Mouse (Mus musculus): ENCODE data around the gene Mks1. TPM values are rescaled to one million over a fixed set of nuclear protein-coding genes. Genes with fewer than 3 reads are reported as not detected.
A peak's percentile ranks its signal among the peaks of the same experiment; 100 is the strongest.
"Not testable (repeated sequence)": the region's sequence is repeated elsewhere in the genome, so short reads cannot be mapped to it uniquely, and the experiment has no call there.

The Mks1 gene
- polyA plus RNA-seq, 1 experiment from 2014 or later = 11.3 TPM

- H3K27me3 ChIP-seq (ENCODE audit: insufficient read depth, low read length) = no peaks in the 10 kb centered on the region
- DNase-seq (peak; percentile 21), ATAC-seq (ENCODE audit: insufficient read depth) (peak; percentile 48; the same call in 1 of the 2 replicates)
- no peak for TF ChIP-seq CTCF (IDR thresholded peaks at IDR 0.05; ENCODE audit: low read depth)
- peak overlapping the region; percentile 53 for H3K9ac ChIP-seq
- H3K4me1 ChIP-seq (ENCODE audit: insufficient read depth) = no peaks in the 10 kb centered on the region
- no peaks in the 10 kb centered on the region for H3K9me3 ChIP-seq (ENCODE audit: low read depth, low read length)
- H3K36me3 ChIP-seq (ENCODE audit: insufficient read depth) = peaks cover 16% of the 10 kb centered on the region
- peak overlapping the region; percentile 50 for H3K4me3 ChIP-seq (ENCODE audit: low read depth, low read length)
- H3K4me2 ChIP-seq = peak overlapping the region; percentile 66
- no peak overlapping the region for H3K27ac ChIP-seq (ENCODE audit: low read depth)
- WGBS = 31% methylated on average over 8 of the region's 8 CpGs
Measured at GRCm38 (mm10) chr11:87853597-87853954, 561 bp downstream of the Mks1 start.

- H3K4me3 ChIP-seq (ENCODE audit: low read depth, low read length) = no peak overlapping the region
- no peaks in the 10 kb centered on the region for H3K4me1 ChIP-seq (ENCODE audit: insufficient read depth)
- H3K9ac ChIP-seq = no peak overlapping the region
- no peak for TF ChIP-seq CTCF (IDR thresholded peaks at IDR 0.05; ENCODE audit: low read depth)
- no peak for DNase-seq
- 84% methylated on average over 7 of the region's 7 CpGs for WGBS
- H3K36me3 ChIP-seq (ENCODE audit: insufficient read depth) = peaks cover 17% of the 10 kb centered on the region
- no peaks in the 10 kb centered on the region for H3K27me3 ChIP-seq (ENCODE audit: insufficient read depth, low read length)
- H3K4me2 ChIP-seq = no peak overlapping the region
- no peaks in the 10 kb centered on the region for H3K9me3 ChIP-seq (ENCODE audit: low read depth, low read length)
- H3K27ac ChIP-seq (ENCODE audit: low read depth) = no peak overlapping the region
- ATAC-seq (ENCODE audit: insufficient read depth) = no peak
Measured at GRCm38 (mm10) chr11:87854550-87854949, 1.5 kb downstream of the Mks1 start.

- H3K9me3 ChIP-seq (ENCODE audit: low read depth, low read length) = no peaks in the 10 kb centered on the region
- ATAC-seq (ENCODE audit: insufficient read depth) (no peak), DNase-seq (no peak)
- H3K27ac ChIP-seq (ENCODE audit: low read depth) = no peak overlapping the region
- H3K27me3 ChIP-seq (ENCODE audit: insufficient read depth, low read length) = no peaks in the 10 kb centered on the region
- H3K4me3 ChIP-seq (ENCODE audit: low read depth, low read length) = no peak overlapping the region
- no peak overlapping the region for H3K9ac ChIP-seq
- H3K36me3 ChIP-seq (ENCODE audit: insufficient read depth) = peaks cover 38% of the 10 kb centered on the region
- no peaks in the 10 kb centered on the region for H3K4me1 ChIP-seq (ENCODE audit: insufficient read depth)
- H3K4me2 ChIP-seq = no peak overlapping the region
- 67% methylated on average over 11 of the region's 11 CpGs for WGBS
- no peak for TF ChIP-seq CTCF (IDR thresholded peaks at IDR 0.05; ENCODE audit: low read depth)
Measured at GRCm38 (mm10) chr11:87859273-87859672, 6.3 kb downstream of the Mks1 start.

GRCm38 (mm10) chr11:87860426-87860825, 7.4 kb downstream of the Mks1 start:
- no peak overlapping the region for H3K4me3 ChIP-seq (ENCODE audit: low read depth, low read length)
- no peaks in the 10 kb centered on the region for H3K4me1 ChIP-seq (ENCODE audit: insufficient read depth)
- TF ChIP-seq CTCF (IDR thresholded peaks at IDR 0.05; ENCODE audit: low read depth) = no peak
- H3K36me3 ChIP-seq (ENCODE audit: insufficient read depth) = peaks cover 38% of the 10 kb centered on the region
- ATAC-seq (ENCODE audit: insufficient read depth) = no peak
- DNase-seq = no peak
- H3K27ac ChIP-seq (ENCODE audit: low read depth) = no peak overlapping the region
- no peaks in the 10 kb centered on the region for H3K27me3 ChIP-seq (ENCODE audit: insufficient read depth, low read length)
- H3K9me3 ChIP-seq (ENCODE audit: low read depth, low read length) = no peaks in the 10 kb centered on the region
- no peak overlapping the region for H3K4me2 ChIP-seq
- WGBS = 81% methylated on average over 9 of the region's 9 CpGs
- no peak overlapping the region for H3K9ac ChIP-seq

- no peak for TF ChIP-seq CTCF (IDR thresholded peaks at IDR 0.05; ENCODE audit: low read depth)
- H3K27me3 ChIP-seq (ENCODE audit: insufficient read depth, low read length) = no peaks in the 10 kb centered on the region
- no peaks in the 10 kb centered on the region for H3K4me1 ChIP-seq (ENCODE audit: insufficient read depth)
- H3K36me3 ChIP-seq (ENCODE audit: insufficient read depth) = peaks cover 30% of the 10 kb centered on the region
- ATAC-seq (ENCODE audit: insufficient read depth) = no peak
- no peak overlapping the region for H3K27ac ChIP-seq (ENCODE audit: low read depth)
- WGBS = 86% methylated on average over 13 of the region's 13 CpGs
- H3K4me2 ChIP-seq = no peak overlapping the region
- no peak for DNase-seq
- H3K9me3 ChIP-seq (ENCODE audit: low read depth, low read length) = no peaks in the 10 kb centered on the region
- H3K4me3 ChIP-seq (ENCODE audit: low read depth, low read length) = no peak overlapping the region
- H3K9ac ChIP-seq = no peak overlapping the region
Measured at GRCm38 (mm10) chr11:87862805-87863204, 9.8 kb downstream of the Mks1 start.

GRCm38 (mm10) chr11:87866891-87867290, 13.9 kb downstream of the Mks1 start:
- not testable (repeated sequence) for H3K27me3 ChIP-seq (ENCODE audit: insufficient read depth, low read length); H3K27ac ChIP-seq (ENCODE audit: low read depth); ATAC-seq (ENCODE audit: insufficient read depth); H3K36me3 ChIP-seq (ENCODE audit: insufficient read depth); H3K4me1 ChIP-seq (ENCODE audit: insufficient read depth); H3K4me2 ChIP-seq; H3K9ac ChIP-seq; H3K9me3 ChIP-seq (ENCODE audit: low read depth, low read length); H3K4me3 ChIP-seq (ENCODE audit: low read depth, low read length)
- WGBS = 80% methylated on average over 1 of the region's 2 CpGs
- peak; percentile 8 for DNase-seq

GRCm38 (mm10) chr11:87870096-87870495, 17.1 kb downstream of the Mks1 start:
- no peak for ATAC-seq (ENCODE audit: insufficient read depth)
- no peak overlapping the region for H3K9ac ChIP-seq
- TF ChIP-seq CTCF (IDR thresholded peaks at IDR 0.05; ENCODE audit: low read depth) = no peak
- H3K4me1 ChIP-seq (ENCODE audit: insufficient read depth) = no peaks in the 10 kb centered on the region
- no peak overlapping the region for H3K27ac ChIP-seq (ENCODE audit: low read depth)
- H3K36me3 ChIP-seq (ENCODE audit: insufficient read depth) = no peaks in the 10 kb centered on the region
- H3K9me3 ChIP-seq (ENCODE audit: low read depth, low read length) = no peaks in the 10 kb centered on the region
- no peak overlapping the region for H3K4me3 ChIP-seq (ENCODE audit: low read depth, low read length)
- H3K27me3 ChIP-seq (ENCODE audit: insufficient read depth, low read length) = no peaks in the 10 kb centered on the region
- WGBS = 66% methylated on average over 2 of the region's 2 CpGs
- H3K4me2 ChIP-seq = no peak overlapping the region
- no peak for DNase-seq

GRCm38 (mm10) chr11:87871766-87872165, 18.8 kb downstream of the Mks1 start:
- Histone ChIP-seq H3K4me1 (ENCODE audit: insufficient read depth) (no peaks in the 10 kb centered on the region), H3K4me3 (ENCODE audit: low read depth, low read length) (no peak overlapping the region), H3K27ac (ENCODE audit: low read depth) (no peak overlapping the region), H3K36me3 (ENCODE audit: insufficient read depth) (no peaks in the 10 kb centered on the region), H3K9me3 (ENCODE audit: low read depth, low read length) (no peaks in the 10 kb centered on the region), H3K9ac (no peak overlapping the region), H3K4me2 (no peak overlapping the region), H3K27me3 (ENCODE audit: insufficient read depth, low read length) (no peaks in the 10 kb centered on the region)
- WGBS = 36% methylated on average over 8 of the region's 8 CpGs
- ATAC-seq (ENCODE audit: insufficient read depth) = no peak
- peak; percentile 3 for DNase-seq
- TF ChIP-seq CTCF (IDR thresholded peaks at IDR 0.05; ENCODE audit: low read depth) = no peak

Data from lung, embryonic 14.5 days (tissue).